Mouse (Mus musculus) lung, postnatal 4 days (tissue): ENCODE results near the gene Tut1.
"Not testable (repeated sequence)": the region's sequence is repeated elsewhere in the genome, so short reads cannot be mapped to it uniquely, and the experiment has no call there.

Source experiments
- DNase-seq, 2 experiments: peaks; one replicate each; pipeline ENCODE4 v3.0.0; 2021

Tut1 gene

DNA sequence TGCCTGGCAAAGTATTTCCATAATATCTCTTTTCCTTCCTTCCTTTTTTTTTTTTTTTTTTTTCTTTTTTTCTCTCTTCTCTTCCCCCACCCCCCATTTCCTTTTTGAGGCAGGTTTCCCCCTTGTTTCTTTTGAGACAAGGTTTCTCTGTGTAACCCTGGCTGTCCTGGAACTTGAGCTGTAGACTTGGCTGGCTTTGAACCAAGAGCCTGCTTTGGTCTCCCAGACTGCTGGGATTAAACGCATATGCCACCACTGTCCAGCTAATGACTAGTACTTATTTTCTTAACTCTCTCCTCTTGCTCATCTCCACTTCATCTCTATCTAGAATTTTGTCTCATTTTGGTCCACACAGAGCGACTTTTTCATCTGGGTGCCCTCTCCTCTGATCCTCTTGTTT, 10.6 kb upstream of the Tut1 start:
- DNase-seq = no peak

DNA sequence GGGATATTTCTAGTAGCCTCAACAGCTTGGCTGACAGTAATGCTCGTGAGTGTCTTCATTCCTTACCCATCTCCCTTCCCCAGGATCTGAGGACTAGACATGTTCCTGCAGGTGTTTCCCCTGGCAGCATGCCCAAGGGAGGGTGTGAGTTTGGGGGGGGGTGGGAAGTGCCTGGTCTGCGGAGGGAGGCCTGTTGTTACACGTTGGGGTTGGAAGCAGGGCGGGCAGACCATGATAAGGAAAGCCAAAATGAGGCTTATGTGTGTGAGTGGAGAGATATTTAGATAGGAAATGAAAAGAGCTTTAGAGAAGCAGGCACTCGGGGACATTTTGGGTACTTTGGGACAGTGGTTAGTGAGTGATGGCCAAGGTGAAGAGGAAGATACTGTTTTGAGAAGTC, 9.6 kb upstream of the Tut1 start:
- DNase-seq = peak in 1 of 2 experiments; percentile 17

DNA sequence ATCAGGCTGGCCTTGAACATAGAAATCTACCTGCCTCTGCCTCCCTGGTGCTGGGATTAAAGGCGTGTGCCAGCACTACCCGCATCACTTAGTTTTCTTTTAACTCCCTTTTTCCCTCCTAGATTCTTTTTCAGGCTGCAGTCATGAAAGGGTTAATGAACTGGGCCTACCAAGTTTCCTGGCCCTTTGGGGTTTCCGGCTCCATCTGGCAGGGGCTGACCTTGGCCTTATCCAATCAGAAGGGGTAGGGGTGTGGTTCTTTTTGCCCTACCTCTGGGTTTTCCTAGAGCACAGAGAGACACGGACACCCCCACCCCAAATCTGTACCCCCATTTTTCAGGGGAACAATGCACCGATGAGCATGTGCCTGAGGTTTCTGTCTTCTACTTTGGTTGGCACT, 8.9 kb upstream of the Tut1 start:
- peak; percentile 88 to 89 for DNase-seq

DNA sequence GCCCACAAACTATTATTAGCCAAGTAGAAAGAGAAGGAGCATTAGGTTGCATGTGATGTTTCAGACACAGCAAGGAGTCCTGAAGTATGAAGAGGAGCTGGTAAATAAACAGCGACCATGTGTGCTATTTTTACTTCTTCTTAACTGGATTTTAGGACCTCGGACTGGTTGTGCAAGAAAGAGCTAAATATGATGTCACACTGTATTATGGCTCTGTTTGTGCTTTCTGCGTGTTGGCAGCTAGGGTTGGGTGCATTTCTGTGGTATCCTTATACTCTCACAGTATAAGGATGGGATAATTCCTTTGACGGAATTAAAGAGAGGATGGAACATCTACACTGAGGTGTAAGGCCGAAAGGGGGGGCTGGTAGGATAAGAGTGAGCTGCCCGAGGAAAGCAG, 8.4 kb upstream of the Tut1 start:
- no peak for DNase-seq

DNA sequence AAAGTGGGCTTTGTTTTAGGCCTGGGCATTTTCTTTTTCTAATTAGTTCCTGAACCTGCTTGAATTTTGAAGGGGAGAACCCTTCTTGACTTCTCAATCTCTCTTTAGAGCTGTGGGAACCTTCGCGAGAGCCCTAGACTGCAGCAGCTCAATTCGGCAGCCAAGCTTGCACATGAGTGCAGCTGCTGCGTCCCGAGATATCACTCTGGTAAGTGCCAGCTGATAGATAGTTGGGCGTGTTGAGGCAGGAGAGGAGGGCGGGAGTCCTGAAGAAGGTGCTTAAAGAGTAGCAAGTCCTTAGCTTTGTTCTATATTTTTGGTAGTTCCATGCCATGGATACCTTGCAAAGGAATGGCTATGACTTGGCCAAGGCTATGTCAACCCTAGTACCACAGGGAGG, 6.7 kb upstream of the Tut1 start:
- DNase-seq = no peak

DNA sequence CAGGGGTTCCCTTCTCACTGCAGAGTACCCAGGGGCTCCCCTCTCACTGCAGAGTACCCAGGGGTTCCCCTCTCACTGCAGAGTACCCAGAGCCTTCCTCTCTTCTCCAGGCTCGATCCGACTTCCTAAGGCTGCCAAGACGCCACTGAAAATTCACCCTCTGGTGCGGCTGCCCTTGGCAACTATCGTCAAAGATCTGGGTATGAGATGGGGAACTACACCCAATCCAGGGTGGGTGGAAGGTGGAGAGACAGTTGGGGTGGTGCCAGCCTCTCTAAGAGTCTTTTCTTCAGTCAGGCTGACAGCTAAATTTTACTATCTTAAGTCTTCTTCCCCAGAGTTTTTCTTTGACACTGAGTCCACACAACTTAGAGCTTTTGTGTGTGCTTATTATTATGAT, 3.5 kb upstream of the Tut1 start:
- peak in 1 of 2 experiments; percentile 11 for DNase-seq

DNA sequence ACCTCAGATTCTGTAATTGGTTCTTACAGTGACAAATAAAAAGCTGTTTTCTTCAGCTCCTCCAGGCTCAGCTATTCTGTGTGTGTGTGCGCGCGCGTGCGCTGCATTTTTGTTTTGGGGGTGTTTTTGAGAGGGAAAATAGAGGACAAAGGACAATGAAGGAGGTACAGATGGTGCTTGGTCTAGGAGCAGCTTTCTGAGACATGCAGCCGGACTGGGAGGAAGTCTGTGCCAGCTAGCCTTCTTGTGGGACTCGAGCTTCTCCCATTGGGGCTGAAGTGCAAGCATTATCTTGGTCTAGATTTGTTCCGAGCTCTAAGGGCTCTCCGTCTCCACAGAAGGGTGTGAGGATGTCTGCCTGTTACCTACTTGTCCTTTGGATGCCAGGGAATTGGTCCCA, 1.4 kb upstream of the Tut1 start:
- DNase-seq = no peak

DNA sequence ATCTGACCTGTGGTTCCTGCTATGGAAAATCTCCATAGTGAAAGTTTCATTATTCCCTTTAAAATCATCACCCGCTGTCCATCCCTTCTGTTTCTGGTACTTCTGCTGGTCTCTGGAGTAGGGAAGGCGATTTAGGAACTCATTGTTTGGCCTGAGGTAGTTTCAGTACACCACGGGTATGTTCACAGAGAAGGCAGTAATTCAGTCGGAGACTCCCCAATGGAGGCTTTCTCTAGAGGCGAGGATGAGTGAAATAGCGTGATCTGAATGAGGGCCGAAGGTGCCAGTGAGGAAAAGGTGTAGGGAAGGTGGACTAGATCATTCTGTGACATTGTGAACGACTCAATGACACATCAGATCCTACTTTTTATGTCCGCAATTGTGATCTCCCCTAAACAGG, 524 bp downstream of the Tut1 start:
- DNase-seq = no peak

DNA sequence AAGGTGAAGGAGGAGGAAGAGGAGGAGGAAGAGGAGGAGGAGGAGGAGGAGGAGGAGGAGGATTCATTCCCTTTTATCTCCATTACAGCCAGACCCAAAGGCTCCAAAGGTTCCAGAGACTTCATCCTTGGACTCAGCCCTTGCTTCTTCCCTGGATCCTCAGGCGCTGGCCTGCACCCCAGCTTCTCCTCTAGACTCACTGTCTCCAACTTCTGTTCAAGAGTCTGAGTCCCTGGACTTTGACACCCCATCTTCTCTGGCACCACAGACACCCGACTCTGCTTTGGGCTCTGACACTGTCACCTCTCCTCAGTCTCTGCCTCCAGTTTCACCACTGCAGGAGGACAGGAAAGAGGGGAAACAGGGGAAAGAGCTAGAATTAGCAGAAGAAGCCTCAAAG, 8.6 kb downstream of the Tut1 start:
- DNase-seq = peak in 1 of 2 experiments; percentile 10

DNA sequence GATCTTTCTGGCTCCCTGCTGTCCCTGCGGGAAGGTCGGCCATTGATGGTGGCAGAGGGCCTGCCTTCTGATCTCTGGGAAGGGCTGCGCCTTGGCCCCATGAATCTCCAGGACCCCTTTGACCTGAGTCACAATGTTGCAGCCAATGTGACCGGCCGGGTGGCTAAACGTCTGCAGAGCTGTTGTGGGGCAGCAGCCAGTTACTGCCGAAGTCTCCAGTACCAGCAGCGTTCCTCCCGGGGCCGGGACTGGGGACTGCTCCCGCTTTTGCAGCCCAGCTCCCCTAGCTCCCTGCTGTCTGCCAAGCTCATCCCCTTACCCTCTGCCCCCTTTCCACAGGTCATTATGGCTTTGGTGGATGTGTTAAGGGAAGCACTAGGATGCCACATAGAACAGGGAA, 11.4 kb downstream of the Tut1 start:
- no peak for DNase-seq

DNA sequence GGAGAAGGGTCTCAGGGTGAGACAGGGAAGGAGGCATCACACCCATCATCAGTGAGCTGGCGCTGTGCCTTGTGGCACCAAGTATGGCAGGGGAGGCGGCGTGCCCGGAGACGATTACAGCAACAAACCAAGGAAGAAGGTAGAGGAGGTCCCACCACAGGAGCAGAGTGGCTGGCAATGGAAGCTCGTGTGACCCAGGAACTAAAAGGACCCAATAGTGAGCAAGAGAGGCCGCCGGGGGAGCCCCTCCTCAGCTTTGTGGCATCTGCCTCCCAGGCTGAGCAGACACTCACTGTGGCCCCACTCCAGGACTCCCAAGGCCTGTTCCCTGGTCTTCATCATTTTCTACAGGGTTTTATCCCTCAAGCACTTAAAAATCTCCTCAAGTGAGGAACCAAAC, 12.1 kb downstream of the Tut1 start:
- peak in 1 of 2 experiments; percentile 62 for DNase-seq

DNA sequence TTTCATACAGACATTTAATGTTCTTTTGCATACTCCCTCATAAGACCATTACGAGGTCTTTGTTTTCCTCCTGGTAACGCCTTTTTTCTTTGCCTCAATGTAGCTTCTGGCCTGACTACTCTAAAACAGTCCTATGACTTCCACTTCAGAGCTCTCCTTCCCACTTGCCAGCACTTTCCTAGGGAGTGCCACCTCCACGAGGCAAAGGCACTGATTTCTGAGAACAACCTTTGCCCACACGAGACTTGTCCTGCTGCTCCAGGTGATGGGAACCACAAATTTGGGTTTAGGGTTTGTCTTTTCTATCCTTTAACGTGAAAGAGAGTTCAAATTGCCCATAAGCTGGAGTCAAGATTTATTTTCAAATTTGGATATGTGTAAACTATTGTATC, 12.5 kb downstream of the Tut1 start:
- DNase-seq = no peak

DNA sequence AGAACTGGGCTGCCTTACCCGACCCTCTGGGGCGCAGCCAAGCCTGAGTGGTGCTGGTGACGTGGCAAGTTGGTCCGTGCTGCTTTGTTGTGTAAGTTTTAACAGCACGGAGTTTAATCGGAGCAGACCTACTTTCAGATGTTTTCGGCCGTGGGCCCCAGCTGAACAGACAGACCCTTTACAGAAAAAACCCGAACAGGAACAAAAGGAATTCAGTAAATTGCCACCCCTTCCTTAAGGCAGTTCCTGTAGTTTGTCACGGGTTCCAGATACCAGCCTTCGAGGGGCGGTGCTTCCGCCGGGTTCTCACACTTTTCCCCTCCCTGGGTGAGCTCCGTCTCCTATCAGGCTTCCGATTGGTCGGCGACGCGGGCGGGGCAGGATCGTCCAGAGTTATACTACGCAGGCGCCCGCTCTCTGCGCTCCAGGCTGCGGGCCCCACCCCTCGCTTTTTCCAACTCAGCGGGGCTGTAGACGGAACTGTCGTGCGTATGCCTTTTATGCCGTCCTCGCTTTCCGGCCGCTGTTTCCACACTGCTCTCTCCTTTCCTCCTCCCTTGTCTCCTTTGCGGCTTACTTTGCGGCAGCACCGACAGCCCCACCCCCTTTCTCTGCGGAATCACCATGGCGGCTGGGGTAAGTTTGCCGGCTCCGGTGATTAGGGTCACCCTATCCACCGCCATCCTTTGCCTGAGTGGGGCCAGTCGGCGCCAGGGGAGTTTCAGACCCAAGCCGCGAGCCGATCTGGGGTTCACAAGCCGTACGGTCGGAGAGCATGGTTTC, 13.1 kb downstream of the Tut1 start, which contains the start of gene Eef1g:
Gene Eef1g, plus strand, starts transcription at position 452 of the 783 bp plus-strand sequence.
- peak; percentile 99 to 100 for DNase-seq

DNA sequence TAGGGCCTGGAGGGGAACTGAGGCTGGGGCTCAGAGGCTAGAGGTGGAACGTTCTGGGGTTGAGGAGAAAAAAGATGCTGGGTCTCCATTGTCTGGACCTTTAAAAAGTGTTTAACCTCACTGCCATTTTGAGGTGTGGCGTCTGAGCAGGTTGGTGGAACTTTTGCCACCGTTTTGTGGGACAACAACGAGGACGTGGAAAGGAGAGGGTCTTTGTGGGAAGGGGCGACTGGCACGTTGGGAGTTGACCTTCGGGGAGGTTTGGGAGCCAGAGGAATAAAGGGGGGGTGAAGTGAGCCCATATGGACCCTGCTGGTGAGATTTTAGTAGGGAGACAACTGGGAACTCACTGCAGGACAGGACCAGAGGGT, 13.7 kb downstream of the Tut1 start:
- no peak for DNase-seq

DNA sequence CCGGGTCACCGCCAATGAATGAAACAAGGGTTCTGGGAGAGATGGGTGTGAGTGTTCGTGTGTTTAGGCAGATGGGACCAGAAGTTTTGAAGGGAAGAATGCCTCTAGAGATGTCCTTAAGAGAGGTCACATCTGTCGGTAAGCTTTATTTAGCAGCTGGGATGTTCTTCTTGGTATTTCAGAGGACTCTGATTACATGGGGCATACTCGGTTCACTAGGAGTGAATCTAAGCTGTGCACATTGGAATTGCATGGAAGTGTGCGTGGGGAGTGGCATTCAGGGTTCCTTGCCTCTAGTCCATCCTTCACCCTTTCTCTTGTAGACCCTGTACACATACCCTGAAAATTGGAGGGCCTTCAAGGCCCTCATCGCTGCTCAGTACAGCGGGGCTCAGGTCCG, 14.2 kb downstream of the Tut1 start:
- DNase-seq = no peak

DNA sequence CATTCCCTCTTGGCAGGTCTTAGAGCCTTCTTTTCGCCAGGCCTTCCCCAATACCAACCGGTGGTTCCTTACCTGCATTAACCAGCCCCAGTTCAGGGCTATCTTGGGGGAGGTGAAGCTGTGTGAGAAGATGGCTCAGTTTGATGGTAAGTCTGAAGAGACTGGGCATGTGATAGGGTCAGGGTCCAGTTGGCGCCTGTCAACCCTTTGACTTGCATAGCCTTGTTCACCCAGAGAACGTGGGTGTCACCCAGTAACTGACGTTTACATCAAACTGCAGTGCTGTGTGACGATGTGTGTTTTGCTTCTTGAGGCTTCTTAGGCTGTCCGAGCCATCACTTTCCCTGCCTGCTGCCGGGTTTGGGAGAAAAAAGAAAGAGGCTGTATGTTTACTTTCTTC, 18.8 kb downstream of the Tut1 start:
- not testable (repeated sequence) for DNase-seq

DNA sequence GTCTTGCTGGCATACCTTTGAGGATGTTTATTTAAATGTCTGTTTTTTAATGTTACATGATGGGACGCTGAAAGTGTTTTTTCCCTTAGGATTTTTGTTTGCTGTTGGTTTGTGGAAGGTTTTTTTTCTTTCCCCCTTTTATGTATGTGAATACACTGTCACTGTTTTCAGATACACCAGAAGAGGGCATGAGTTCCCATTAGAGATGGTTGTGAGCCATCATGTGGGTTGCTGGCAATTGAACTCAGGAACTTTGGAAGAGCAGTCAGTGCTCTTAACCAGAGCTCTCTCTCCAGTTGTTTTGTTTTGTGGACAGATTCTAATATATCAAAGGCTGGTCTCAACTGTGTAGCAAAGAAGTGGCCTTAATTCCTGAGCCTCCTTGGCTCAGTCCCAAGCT, 21.0 kb downstream of the Tut1 start:
- no peak for DNase-seq

DNA sequence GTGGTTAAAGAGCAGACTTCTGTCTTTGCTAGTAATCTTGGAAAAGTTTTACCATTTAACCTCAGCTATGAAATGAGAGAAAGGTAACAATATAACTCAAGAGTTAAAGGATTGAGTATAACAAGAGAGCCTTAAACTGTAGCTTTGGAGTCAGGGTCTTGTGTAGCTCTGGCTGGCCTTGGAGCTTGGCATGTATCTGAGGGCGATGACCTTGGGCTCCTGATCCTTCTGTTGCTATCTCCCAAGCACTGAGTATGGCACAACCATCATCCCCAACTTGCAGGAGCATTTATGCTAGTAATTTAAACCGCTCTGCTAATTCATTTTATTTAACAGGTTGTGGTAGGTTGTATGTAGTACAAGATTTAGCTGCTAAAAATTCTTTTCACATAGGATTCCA, 21.8 kb downstream of the Tut1 start:
- DNase-seq = no peak

DNA sequence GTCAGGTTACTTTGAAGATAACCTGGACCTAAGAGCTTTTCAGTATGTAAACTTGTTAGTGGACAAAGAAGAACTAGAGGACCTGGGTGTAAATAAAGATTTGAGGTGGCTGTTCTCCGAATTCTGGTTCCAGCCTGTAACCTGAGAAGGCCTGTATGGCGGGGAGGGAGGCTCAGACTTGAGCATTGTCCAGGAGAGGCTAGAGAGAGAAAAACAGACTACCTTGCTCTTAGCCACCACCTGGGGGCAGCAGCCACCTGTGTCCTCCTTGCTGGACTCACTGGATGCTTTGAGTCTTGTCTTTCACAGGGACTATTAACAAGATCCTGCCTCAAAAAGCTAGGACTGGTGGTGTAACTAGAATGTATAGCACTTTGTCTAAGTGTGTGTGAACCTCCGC, 22.9 kb downstream of the Tut1 start:
- peak; percentile 66 to 70 for DNase-seq

DNA sequence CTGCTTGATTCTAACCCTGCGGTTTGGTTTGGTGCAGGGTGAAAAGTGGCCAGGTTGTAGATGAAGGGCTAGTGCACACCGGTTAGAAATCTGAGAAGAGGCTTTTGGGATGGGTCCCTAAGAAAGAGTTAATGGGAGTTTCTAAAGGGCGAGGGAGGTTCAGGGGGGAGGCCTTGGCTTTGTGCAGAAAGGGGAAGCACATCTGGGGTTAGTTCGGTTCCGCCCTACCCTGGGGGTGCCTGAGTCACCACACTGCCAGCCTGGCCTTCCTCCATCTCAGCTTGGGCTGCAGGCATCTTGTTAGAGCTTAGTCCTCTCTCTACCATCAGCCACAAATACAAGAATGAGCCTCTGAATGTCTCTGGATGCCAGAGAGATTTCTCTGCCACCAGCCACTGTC, 27.1 kb downstream of the Tut1 start:
- peak; percentile 57 to 59 for DNase-seq

DNA sequence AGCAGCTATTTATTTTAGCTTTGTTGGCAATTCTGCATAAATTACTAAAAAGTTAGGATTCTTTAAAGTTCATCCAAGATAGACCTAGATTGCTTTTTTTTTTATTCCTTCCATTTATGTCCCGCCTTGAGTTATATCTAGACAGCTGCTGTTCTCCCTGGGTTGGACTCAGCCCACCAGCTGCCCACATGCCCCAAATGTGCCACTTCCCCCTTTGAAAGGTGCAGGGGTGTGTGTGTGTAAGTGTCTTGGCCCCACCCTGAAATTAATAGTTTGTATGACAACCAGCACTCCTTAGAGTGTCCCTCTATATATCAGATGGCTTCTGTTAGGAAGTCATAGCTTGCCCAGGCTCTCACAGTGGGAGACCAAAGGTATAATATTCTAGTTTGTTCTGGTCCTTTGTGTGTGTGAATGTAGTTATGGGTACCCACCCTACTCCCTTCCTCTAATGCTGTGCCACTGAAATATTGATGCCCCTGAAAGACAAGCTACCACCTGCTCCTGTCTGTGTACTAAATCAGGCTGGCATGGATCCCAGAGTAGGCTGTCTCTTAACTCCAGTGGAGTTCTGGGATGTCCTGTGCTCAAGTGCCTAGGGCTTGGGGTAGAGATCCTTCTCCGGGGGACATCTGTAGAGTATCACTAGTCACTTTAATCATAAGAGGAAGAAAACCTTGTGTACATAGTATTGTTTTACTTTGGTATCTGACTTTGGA, 28.0 kb downstream of the Tut1 start:
- no peak for DNase-seq

DNA sequence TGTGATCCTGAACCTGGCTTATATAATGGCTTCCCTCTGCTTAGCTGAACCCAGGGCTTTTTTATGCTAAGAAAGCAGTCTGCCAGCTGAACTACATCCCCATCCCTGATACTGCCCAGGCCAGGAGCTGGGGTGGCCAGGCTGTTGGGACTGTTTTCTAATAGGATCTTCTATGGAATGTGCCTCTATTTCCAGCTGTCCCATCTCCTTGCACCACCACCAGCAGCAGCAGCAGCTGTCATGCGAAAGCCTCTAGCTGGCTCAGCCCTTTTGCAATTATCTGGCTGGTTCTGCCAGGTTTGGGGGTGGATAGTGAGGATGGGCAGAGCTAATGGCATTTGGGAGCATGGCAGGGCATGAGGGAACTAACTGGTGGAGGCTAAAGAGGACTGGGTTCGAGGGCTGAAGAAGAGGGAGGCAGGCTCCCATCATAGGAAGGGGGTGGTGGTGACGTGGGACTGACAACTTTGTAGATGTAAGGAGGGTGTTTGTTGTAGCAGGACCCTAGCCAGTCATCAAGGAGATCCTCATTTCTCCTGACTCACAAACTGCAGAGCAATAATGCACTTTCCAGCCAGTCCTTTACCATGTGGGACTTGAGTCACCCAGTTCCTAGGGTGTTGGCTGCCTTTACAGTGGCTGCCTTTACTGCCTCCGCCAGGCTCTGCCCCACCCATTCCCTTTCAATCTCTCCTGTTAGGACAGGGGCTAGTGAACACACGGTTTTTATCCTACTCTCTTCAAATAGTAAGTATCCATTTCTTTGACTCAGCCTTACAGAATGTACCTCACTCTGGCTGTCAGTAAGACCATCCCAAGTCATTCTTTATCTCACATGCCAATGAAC, 28.9 kb downstream of the Tut1 start:
- peak; percentile 43 to 78 for DNase-seq

DNA sequence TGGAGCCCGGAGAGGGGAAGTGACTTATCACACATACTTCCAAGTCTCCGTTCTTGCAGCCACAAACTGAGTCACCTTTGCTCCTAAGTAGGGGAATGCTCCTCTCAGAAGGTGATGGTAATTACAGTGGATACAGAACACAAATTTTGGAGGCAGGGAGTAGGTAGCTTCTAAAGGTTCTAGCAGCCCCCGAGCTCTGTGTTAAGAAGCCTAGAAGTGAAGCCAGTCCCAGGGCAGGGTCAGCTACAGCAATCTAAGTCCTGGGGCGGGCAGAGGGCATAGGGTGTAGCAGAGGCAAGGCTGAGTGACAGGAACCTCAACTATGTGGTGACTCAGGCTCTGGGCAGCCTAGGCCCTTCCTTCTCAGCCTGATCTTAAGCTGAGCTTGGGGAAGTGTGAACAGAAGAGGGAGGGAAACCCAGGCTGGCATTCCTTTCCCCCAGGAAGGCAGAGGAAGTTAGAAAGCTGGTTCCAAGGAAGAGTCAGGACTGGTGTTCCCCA, 29.6 kb downstream of the Tut1 start:
- peak; percentile 67 to 73 for DNase-seq
